11 mouse cellular contexts compared by ENCODE assay signal in genomic region chr3:106548971-106549370, GRCm38 (mm10). TPM values are rescaled to one million over a fixed set of nuclear protein-coding genes. Genes with fewer than 3 reads are reported as not detected.
A peak's percentile ranks its signal among the peaks of the same experiment; 100 is the strongest.
DNase-seq lines count a peak whose midpoint lies in the region; ATAC-seq and TF ChIP-seq lines count a peak whose summit lies in the region.
"Had no signal": no experiment of that assay in that cellular context is flagged by ENCODE, and none has a peak within 500 bp of the region (broad histone marks: within the 10 kb centered on the region; RNA-seq: fewer than 3 reads in every experiment).

No protein-coding gene starts in this region.

- H3K9ac ChIP-seq in lung, embryonic 14.5 days, result no peak overlapping the region
- no peak overlapping the region for H3K9ac ChIP-seq in neural tube, embryonic 15.5 days (replicated peaks)

- H3K4me3 ChIP-seq in lung, embryonic 14.5 days (ENCODE audit: low read depth, low read length), result peak overlapping the region; percentile 79; the same call in 1 of the 2 replicates
- 0 out of 2 replicates have a peak overlapping the region, but pooled peaks have one; percentile 2 for H3K4me3 ChIP-seq in neural tube, embryonic 15.5 days (replicated peaks)

- H3K9me3 ChIP-seq in lung, embryonic 14.5 days (ENCODE audit: low read depth, low read length), result no peaks in the 10 kb centered on the region
- no peaks in the 10 kb centered on the region for H3K9me3 ChIP-seq in neural tube, embryonic 15.5 days (replicated peaks)

- ATAC-seq in lung, embryonic 14.5 days (ENCODE audit: insufficient read depth), result no peak
- no peak for ATAC-seq in neural tube, embryonic 15.5 days (ENCODE audit: low FRiP score)
- ATAC-seq: inflammation-experienced regulatory T-cells, adult 6 months had no signal

- DNase-seq in embryo, embryonic 10.5 days (ENCODE audit: low spot score), result peak; percentile 1
- DNase-seq in embryo, embryonic 11 days, result no peak
- peak; percentile 11 for DNase-seq in lung, embryonic 14.5 days
- DNase-seq in lung, adult 18-20 months, result no peak
- DNase-seq in kidney, postnatal 25 days, result peak; percentile 6 to 30
- DNase-seq in layer of hippocampus, adult 9-11 months, result no peak
- no peak for DNase-seq in right cerebral cortex, postnatal 10 days (ENCODE audit: low spot score in 2 of 2)
- DNase-seq: cerebellum, postnatal 36 days; thymus, postnatal 36 days had no signal

- no peaks in the 10 kb centered on the region; the same call in 1 of the 2 replicates for H3K4me1 ChIP-seq in lung, embryonic 14.5 days (ENCODE audit: insufficient read depth)
- H3K4me1 ChIP-seq in neural tube, embryonic 15.5 days, result peaks cover 23% of the 10 kb centered on the region

- WGBS in lung, embryonic 14.5 days, result 14% methylated on average over 3 of the region's 3 CpGs
- 23% methylated on average over 3 of the region's 3 CpGs for WGBS in neural tube, embryonic 15.5 days

- peaks cover 15% of the 10 kb centered on the region; the same call in 1 of the 2 replicates for H3K36me3 ChIP-seq in lung, embryonic 14.5 days (ENCODE audit: insufficient read depth)
- peaks cover 8% of the 10 kb centered on the region; the same call in 1 of the 2 replicates for H3K36me3 ChIP-seq in neural tube, embryonic 15.5 days

- no peak for TF ChIP-seq CTCF in lung, embryonic 14.5 days (IDR thresholded peaks at IDR 0.05; ENCODE audit: low read depth)

- no peak overlapping the region for H3K27ac ChIP-seq in lung, embryonic 14.5 days (ENCODE audit: low read depth)
- H3K27ac ChIP-seq in neural tube, embryonic 15.5 days (replicated peaks), result no peak overlapping the region

- peak overlapping the region; percentile 63 for H3K4me2 ChIP-seq in lung, embryonic 14.5 days
- peak overlapping the region; percentile 69 for H3K4me2 ChIP-seq in neural tube, embryonic 15.5 days

- no peaks in the 10 kb centered on the region for H3K27me3 ChIP-seq in lung, embryonic 14.5 days (ENCODE audit: insufficient read depth, low read length)
- H3K27me3 ChIP-seq in neural tube, embryonic 15.5 days (replicated peaks), result no peaks in the 10 kb centered on the region

RNA-seq across cellular contexts. Expression of gene Cept1, which starts 1.4 kb away (rescaled TPM):
- 59.6 and 62.0 TPM in 2 replicates for polyA plus RNA-seq in lung, embryonic 14.5 days (2014; fragmentation: Nextera tagmentation; extraction: Ambion mirVana)
- 46.8 and 51.9 TPM in 2 replicates for polyA plus RNA-seq in neural tube, embryonic 15.5 days (2015; fragmentation: Nextera tagmentation; extraction: Ambion mirVana)

RNA-seq across cellular contexts. Expression of gene Dram2, which starts 1.4 kb away (rescaled TPM):
- polyA plus RNA-seq in lung, embryonic 14.5 days (2014; fragmentation: Nextera tagmentation; extraction: Ambion mirVana), result 63.3 and 63.9 TPM in 2 replicates
- polyA plus RNA-seq in neural tube, embryonic 15.5 days (2015; fragmentation: Nextera tagmentation; extraction: Ambion mirVana), result 65.5 and 68.5 TPM in 2 replicates

Comparison
In these comparisons a context has a peak if more than half of its experiments do, and no peak if none do; other contexts are left out.
1. DNase-seq: peak in embryo, embryonic 10.5 days (single experiment), lung, embryonic 14.5 days (single experiment) and kidney, postnatal 25 days (2 of 2); none in embryo, embryonic 11 days (single experiment), lung, adult 18-20 months (0 of 2), layer of hippocampus, adult 9-11 months (single experiment) and right cerebral cortex, postnatal 10 days (0 of 2).